10 mouse cellular contexts compared by ENCODE assay signal in the genomic region with DNA sequence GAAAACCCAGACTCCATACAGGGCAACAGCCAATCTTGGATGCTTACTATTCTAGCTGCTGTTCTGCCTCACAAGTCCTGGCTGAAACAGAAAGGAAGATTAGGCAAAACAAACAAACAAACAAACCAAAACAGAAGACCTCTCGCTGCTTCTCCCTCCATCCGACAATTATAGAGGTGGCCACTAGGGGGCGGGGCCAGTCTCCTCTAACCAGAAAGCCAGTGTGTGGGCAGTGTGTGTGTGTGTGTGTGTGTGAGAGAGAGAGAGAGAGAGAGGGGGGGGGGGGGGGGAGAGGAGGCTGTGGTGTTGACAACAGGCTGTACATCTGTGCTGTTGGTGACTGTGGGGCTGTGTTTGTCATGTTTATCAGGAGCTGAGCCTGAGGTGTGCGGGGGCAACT. TPM values are rescaled to one million over a fixed set of nuclear protein-coding genes. Genes with fewer than 3 reads are reported as not detected.
DNase-seq lines count a peak whose midpoint lies in the region; ATAC-seq and TF ChIP-seq lines count a peak whose summit lies in the region.
"Had no signal": no experiment of that assay in that cellular context is flagged by ENCODE, and none has a peak within 500 bp of the region (broad histone marks: within the 10 kb centered on the region; RNA-seq: fewer than 3 reads in every experiment).

No protein-coding gene starts in this region.

- H3K9ac ChIP-seq in kidney, embryonic 16.5 days (replicated peaks; ENCODE audit: low read length) = no peak overlapping the region
- H3K9ac ChIP-seq: embryonic facial prominence, embryonic 13.5 days; limb, embryonic 13.5 days had no signal

- peaks cover 96% of the 10 kb centered on the region for H3K27me3 ChIP-seq in kidney, embryonic 16.5 days (ENCODE audit: insufficient read depth, low read length)

- 17% methylated on average over 4 of the region's 4 CpGs for WGBS in kidney, embryonic 16.5 days

- peaks cover 5% of the 10 kb centered on the region; the same call in 1 of the 2 replicates for H3K4me1 ChIP-seq in kidney, embryonic 16.5 days (ENCODE audit: insufficient read depth, low read length)

- intact Hi-C loops in gastrocnemius, adult 2 months (cut with DNase I) = no loop called here
- intact Hi-C loops in left cerebral cortex, adult 2 months (cut with DNase I) = no loop called here

- no peak for ATAC-seq in kidney, embryonic 16.5 days (ENCODE audit: low FRiP score, low TSS enrichment)

- H3K4me3 ChIP-seq in kidney, embryonic 16.5 days (ENCODE audit: low read length) = no peak overlapping the region
- no peak overlapping the region for H3K4me3 ChIP-seq in gastrocnemius, adult 2 months
- no peak overlapping the region for H3K4me3 ChIP-seq in left cerebral cortex, adult 2 months
- H3K4me3 ChIP-seq: embryonic facial prominence, embryonic 13.5 days; limb, embryonic 13.5 days had no signal

- no peaks in the 10 kb centered on the region for H3K36me3 ChIP-seq in kidney, embryonic 16.5 days (ENCODE audit: insufficient read depth, low read length)
- H3K36me3 ChIP-seq: embryonic facial prominence, embryonic 13.5 days; limb, embryonic 13.5 days had no signal

- no peaks in the 10 kb centered on the region for H3K9me3 ChIP-seq in kidney, embryonic 16.5 days (ENCODE audit: low read length)
- H3K9me3 ChIP-seq: embryonic facial prominence, embryonic 13.5 days; limb, embryonic 13.5 days had no signal

- no peak overlapping the region for H3K27ac ChIP-seq in kidney, embryonic 16.5 days (ENCODE audit: low read length)
- no peak overlapping the region for H3K27ac ChIP-seq in gastrocnemius, adult 2 months
- H3K27ac ChIP-seq in left cerebral cortex, adult 2 months = no peak overlapping the region
- H3K27ac ChIP-seq: embryonic facial prominence, embryonic 13.5 days; limb, embryonic 13.5 days had no signal

- peak; percentile 67 for DNase-seq in kidney, adult 18-20 months
- peak; percentile 74 for DNase-seq in ES-CJ7 (ENCODE audit: low read depth, low spot score)
- peak; percentile 19 for DNase-seq in c-Kit-positive CD71-positive TER-119-negative erythroid progenitor cells, embryonic 14.5 days (ENCODE audit: low read depth)
- peak; percentile 58 for DNase-seq in gastrocnemius, adult 2 months
- DNase-seq in left cerebral cortex, adult 2 months (ENCODE audit: extremely low spot score in 1 of 2, low spot score in 2 of 2) = peak; percentile 62 to 71
- peak; percentile 13 to 49 for DNase-seq in natural killer cell, adult 2 months (ENCODE audit: low spot score in 2 of 2)
- peak; percentile 37 for DNase-seq in thymus, postnatal 25 days

- no peak overlapping the region for H3K4me2 ChIP-seq in kidney, embryonic 16.5 days (replicated peaks; ENCODE audit: low read depth, low read length)
- H3K4me2 ChIP-seq: embryonic facial prominence, embryonic 13.5 days; limb, embryonic 13.5 days had no signal

- TF ChIP-seq CTCF in gastrocnemius, adult 2 months (IDR thresholded peaks at IDR 0.05) = peak; percentile 66
- peak; percentile 59 for TF ChIP-seq CTCF in left cerebral cortex, adult 2 months (IDR thresholded peaks at IDR 0.05)

RNA-seq across cellular contexts. Expression of a gene that starts 2.0 kb away (rescaled TPM):
- not detected in 2 replicates for polyA plus RNA-seq in kidney, embryonic 16.5 days (2015; fragmentation: Nextera tagmentation; extraction: Ambion mirVana)
- not detected for total RNA-seq in gastrocnemius, adult 2 months (2021)
- total RNA-seq in left cerebral cortex, adult 2 months (2021) = not detected
- polyA plus RNA-seq: embryonic facial prominence, embryonic 13.5 days; limb, embryonic 13.5 days had no signal

RNA-seq across cellular contexts. Expression of a gene that starts 9.7 kb away (rescaled TPM):
- polyA plus RNA-seq in kidney, embryonic 16.5 days (2015; fragmentation: Nextera tagmentation; extraction: Ambion mirVana) = 0.24 TPM in 1 of 2 replicates, not detected in the other
- total RNA-seq in gastrocnemius, adult 2 months (2021) = not detected
- total RNA-seq in left cerebral cortex, adult 2 months (2021) = not detected
- polyA plus RNA-seq: embryonic facial prominence, embryonic 13.5 days had no signal

RNA-seq across cellular contexts. Expression of a gene that starts 40.2 kb away (rescaled TPM):
- polyA plus RNA-seq in kidney, embryonic 16.5 days (2015; fragmentation: Nextera tagmentation; extraction: Ambion mirVana) = not detected in 2 replicates
- total RNA-seq in gastrocnemius, adult 2 months (2021) = not detected
- total RNA-seq in left cerebral cortex, adult 2 months (2021) = 100 to 1,000 TPM; 365 to 389 TPM

RNA-seq across cellular contexts. Expression of a gene that starts 40.4 kb away (rescaled TPM):
- polyA plus RNA-seq in kidney, embryonic 16.5 days (2015; fragmentation: Nextera tagmentation; extraction: Ambion mirVana) = 0.09 TPM in 1 of 2 replicates, not detected in the other
- total RNA-seq in gastrocnemius, adult 2 months (2021) = not detected
- total RNA-seq in left cerebral cortex, adult 2 months (2021) = 1 to 10 TPM; 3.0 to 3.5 TPM
- polyA plus RNA-seq: embryonic facial prominence, embryonic 13.5 days; limb, embryonic 13.5 days had no signal

RNA-seq across cellular contexts. Expression of a gene that starts 56.5 kb away (rescaled TPM):
- polyA plus RNA-seq in kidney, embryonic 16.5 days (2015; fragmentation: Nextera tagmentation; extraction: Ambion mirVana) = 2.4 and 3.4 TPM in 2 replicates
- under 1 TPM; 0.11 to 0.18 TPM for total RNA-seq in gastrocnemius, adult 2 months (2021)
- total RNA-seq in left cerebral cortex, adult 2 months (2021) = under 1 TPM; 0.45 to 0.72 TPM

Comparison
In these comparisons a context has a peak if more than half of its experiments do, and no peak if none do; other contexts are left out.
1. DNase-seq: peak in every context shown above with its lines; median percentile 74 in ES-CJ7; 67 in kidney, adult 18-20 months; 66 in left cerebral cortex, adult 2 months; 58 in gastrocnemius, adult 2 months; 37 in thymus, postnatal 25 days; 31 in natural killer cell, adult 2 months; 19 in c-Kit-positive CD71-positive TER-119-negative erythroid progenitor cells, embryonic 14.5 days.
2. RNA of a gene that starts 40.2 kb away (total RNA-seq): 365 to 389 TPM in left cerebral cortex, adult 2 months; not detected in gastrocnemius, adult 2 months; every median in the first group is over 100 times any median in the second.